Mouse (Mus musculus): ENCODE results near the gene Nop9. TPM values are rescaled to one million over a fixed set of nuclear protein-coding genes. Genes with fewer than 3 reads are reported as not detected.

Gene Nop9
- polyA plus RNA-seq, 1 experiment from 2014 or later, result 26.2 TPM

DNA sequence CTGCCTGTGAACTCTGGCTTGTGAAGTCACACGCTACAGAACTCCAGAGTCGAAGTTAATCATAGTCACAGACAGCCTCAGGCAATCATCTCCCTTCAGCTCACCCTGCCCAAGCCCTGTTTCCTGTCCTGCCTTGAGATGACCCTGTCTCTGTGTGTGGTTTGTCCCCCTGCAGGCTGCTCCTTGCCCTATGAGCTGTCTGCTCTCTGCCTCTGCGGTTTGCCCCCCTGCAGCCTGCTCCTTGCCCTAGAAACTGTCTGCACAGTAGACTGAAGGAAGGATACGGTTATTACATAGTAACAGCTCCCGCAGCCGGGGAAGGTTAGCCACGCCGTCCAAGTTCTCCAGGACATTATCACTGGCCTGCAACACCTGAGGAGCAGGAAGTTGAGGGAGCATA lies 28.6 kb upstream of the Nop9 start:
- H3K27me3 ChIP-seq (ENCODE audit: insufficient read depth, low read length), result 0 out of 2 replicates have a peak, but pooled peaks cover 7% of the 10 kb centered on the region
- peak overlapping the region; percentile 36; the same call in 1 of the 2 replicates for H3K27ac ChIP-seq
- no peaks in the 10 kb centered on the region for H3K9me3 ChIP-seq (replicated peaks; ENCODE audit: low read length)
- H3K4me2 ChIP-seq (ENCODE audit: low read length), result no peak overlapping the region
- DNase-seq (ENCODE audit: low spot score) (no peak), ATAC-seq (replicated peaks; ENCODE audit: low FRiP score, low read depth) (peak; percentile 77)
- no peak overlapping the region for H3K9ac ChIP-seq (ENCODE audit: low read depth, low read length)
- peaks cover 27% of the 10 kb centered on the region; the same call in 1 of the 2 replicates for H3K36me3 ChIP-seq (ENCODE audit: insufficient read depth, low read length)
- H3K4me3 ChIP-seq (replicated peaks; ENCODE audit: low read depth, low read length), result no peak overlapping the region
- no peak for TF ChIP-seq CTCF (IDR thresholded peaks at IDR 0.05; ENCODE audit: low read depth)
- WGBS, result 64% methylated on average over 8 of the region's 8 CpGs
- 0 out of 2 replicates have a peak, but pooled peaks cover 6% of the 10 kb centered on the region for H3K4me1 ChIP-seq (replicated peaks; ENCODE audit: insufficient read depth, low read length)

DNA sequence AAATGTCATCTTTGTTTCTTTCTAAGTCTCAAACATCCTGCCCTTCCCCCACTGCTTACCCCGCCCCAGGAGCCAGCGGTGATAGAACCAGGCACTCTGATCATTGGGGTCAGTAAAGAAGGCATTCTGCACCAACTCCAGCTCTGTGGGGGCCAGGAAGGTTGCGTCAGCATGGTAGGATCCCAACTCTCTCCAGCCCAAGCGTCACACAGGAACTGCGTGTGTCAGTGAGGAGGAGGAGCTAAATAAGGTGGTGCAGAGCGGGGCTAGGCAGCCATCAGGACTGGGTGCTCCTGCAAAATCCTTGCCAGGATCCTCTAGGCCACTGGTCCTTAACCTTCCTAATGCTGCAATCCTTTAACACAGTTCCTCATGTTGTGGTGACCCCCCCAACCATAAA lies 25.8 kb upstream of the Nop9 start:
- no peaks in the 10 kb centered on the region for H3K4me1 ChIP-seq (replicated peaks; ENCODE audit: insufficient read depth, low read length)
- peaks cover 27% of the 10 kb centered on the region; the same call in 1 of the 2 replicates for H3K36me3 ChIP-seq (ENCODE audit: insufficient read depth, low read length)
- ATAC-seq (replicated peaks; ENCODE audit: low FRiP score, low read depth), result no peak
- no peak overlapping the region for H3K4me2 ChIP-seq (ENCODE audit: low read length)
- H3K27me3 ChIP-seq (ENCODE audit: insufficient read depth, low read length), result no peaks in the 10 kb centered on the region
- no peaks in the 10 kb centered on the region for H3K9me3 ChIP-seq (replicated peaks; ENCODE audit: low read length)
- no peak overlapping the region for H3K4me3 ChIP-seq (replicated peaks; ENCODE audit: low read depth, low read length)
- no peak overlapping the region for H3K27ac ChIP-seq
- H3K9ac ChIP-seq (ENCODE audit: low read depth, low read length), result no peak overlapping the region
- no peak for DNase-seq (ENCODE audit: low spot score)
- TF ChIP-seq CTCF (IDR thresholded peaks at IDR 0.05; ENCODE audit: low read depth), result no peak
- WGBS, result 88% methylated on average over 6 of the region's 6 CpGs

DNA sequence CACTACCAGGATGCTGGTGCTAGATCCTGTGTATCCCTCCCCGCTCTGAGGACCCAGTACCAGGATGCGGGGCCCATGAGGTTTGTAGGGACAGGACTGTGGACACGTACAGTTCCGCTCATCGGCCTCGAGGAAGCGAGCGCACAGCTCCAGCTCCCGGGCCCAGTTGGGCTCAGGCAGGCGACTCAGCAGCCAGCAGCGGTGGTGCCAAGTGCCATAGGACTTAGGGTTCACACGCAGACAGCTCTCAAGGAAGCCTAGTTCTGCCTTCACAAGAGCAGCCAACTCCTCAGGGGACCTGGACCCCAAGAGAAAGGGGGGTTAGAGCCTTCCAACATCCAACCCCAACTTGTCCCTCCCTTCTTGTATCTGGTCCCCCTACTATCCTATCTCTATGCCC lies 24.8 kb upstream of the Nop9 start:
- Histone ChIP-seq H3K4me3 (replicated peaks; ENCODE audit: low read depth, low read length) (no peak overlapping the region), H3K27me3 (ENCODE audit: insufficient read depth, low read length) (no peaks in the 10 kb centered on the region), H3K9ac (ENCODE audit: low read depth, low read length) (no peak overlapping the region), H3K4me1 (replicated peaks; ENCODE audit: insufficient read depth, low read length) (no peaks in the 10 kb centered on the region), H3K9me3 (replicated peaks; ENCODE audit: low read length) (no peaks in the 10 kb centered on the region), H3K4me2 (ENCODE audit: low read length) (peak overlapping the region; percentile 62; the same call in 1 of the 2 replicates), H3K36me3 (ENCODE audit: insufficient read depth, low read length) (peaks cover 27% of the 10 kb centered on the region; the same call in 1 of the 2 replicates), H3K27ac (peak overlapping the region; percentile 39)
- no peak for ATAC-seq (replicated peaks; ENCODE audit: low FRiP score, low read depth)
- TF ChIP-seq CTCF (IDR thresholded peaks at IDR 0.05; ENCODE audit: low read depth), result no peak
- 91% methylated on average over 12 of the region's 12 CpGs for WGBS
- DNase-seq (ENCODE audit: low spot score), result no peak

DNA sequence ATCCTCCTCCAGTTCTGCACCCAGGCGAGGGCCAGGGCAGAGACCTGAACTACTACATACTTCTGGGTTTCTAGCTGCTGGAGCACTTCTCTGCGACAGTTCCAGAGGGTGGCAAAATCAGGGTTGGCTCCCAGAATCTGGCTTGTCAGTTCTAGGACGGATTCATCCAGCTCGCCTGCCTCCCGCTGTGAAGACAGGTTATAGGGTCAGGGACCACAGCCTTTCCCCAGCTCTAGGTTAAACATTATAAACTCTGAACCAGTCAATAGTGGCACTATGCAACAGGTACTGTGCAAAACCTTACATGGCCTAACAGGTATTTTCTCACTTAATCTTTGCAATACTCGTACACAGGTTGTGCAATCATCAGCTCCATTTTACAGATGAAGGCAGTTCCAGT lies 24.4 kb upstream of the Nop9 start:
- 68% methylated on average over 6 of the region's 6 CpGs for WGBS
- Histone ChIP-seq H3K9ac (ENCODE audit: low read depth, low read length) (no peak overlapping the region), H3K9me3 (replicated peaks; ENCODE audit: low read length) (no peaks in the 10 kb centered on the region), H3K36me3 (ENCODE audit: insufficient read depth, low read length) (peaks cover 25% of the 10 kb centered on the region; the same call in 1 of the 2 replicates), H3K27ac (peak overlapping the region; percentile 39), H3K27me3 (ENCODE audit: insufficient read depth, low read length) (no peaks in the 10 kb centered on the region), H3K4me1 (replicated peaks; ENCODE audit: insufficient read depth, low read length) (no peaks in the 10 kb centered on the region), H3K4me2 (ENCODE audit: low read length) (peak overlapping the region; percentile 62), H3K4me3 (replicated peaks; ENCODE audit: low read depth, low read length) (peak overlapping the region; percentile 84; the same call in 1 of the 2 replicates)
- TF ChIP-seq CTCF (IDR thresholded peaks at IDR 0.05; ENCODE audit: low read depth), result no peak
- DNase-seq (ENCODE audit: low spot score) (no peak), ATAC-seq (replicated peaks; ENCODE audit: low FRiP score, low read depth) (no peak)

DNA sequence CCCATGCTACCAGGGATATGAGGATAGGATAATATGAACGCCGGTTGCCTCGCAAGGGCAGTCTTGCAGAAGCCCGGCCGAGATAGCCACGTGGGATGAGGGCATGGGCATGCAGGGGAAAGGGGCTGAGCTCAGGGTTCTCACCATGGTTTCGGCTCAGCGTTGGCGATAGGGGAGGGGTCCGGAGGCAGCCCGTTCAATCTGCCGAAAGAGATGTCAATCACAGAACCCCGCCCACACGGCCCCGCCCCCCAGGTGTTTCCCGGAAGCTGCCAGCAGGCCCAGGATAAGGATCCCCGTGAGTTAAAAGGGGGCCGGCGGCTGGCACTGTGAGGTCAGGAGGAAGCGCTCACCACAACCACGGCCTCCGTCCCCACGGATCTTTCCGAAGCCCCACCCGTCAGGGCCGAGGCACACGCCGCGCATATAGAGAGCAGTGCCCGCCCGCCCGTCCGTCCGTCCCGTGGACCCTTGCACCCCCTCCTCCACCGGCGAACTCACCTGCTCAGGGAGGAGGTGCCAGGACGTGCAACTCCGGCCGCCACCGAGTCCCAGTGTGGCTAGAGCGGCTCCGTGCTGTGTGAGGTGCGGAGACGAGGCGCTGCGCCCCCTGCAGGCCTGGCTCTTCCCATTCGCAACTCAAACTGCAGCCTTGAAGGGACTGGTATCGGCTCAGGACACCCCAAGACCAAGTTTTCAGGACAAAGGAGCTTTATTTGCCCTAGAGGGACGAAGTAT lies 23.6 kb upstream of the Nop9 start, which contains the start of gene Rabggta:
Rabggta (minus strand) TSS at position 564 of the 738 bp plus-strand sequence.
- Histone ChIP-seq H3K9me3 (replicated peaks; ENCODE audit: low read length) (no peaks in the 10 kb centered on the region), H3K4me3 (replicated peaks; ENCODE audit: low read depth, low read length) (peak within 1 kb of the TSS; percentile 84), H3K9ac (ENCODE audit: low read depth, low read length) (peak within 1 kb of the TSS; percentile 74), H3K36me3 (ENCODE audit: insufficient read depth, low read length) (peaks cover 18% of the 10 kb centered on the region; the same call in 1 of the 2 replicates), H3K27ac (peak within 1 kb of the TSS; percentile 91), H3K27me3 (ENCODE audit: insufficient read depth, low read length) (no peaks in the 10 kb centered on the region), H3K4me1 (replicated peaks; ENCODE audit: insufficient read depth, low read length) (no peaks in the 10 kb centered on the region), H3K4me2 (ENCODE audit: low read length) (peak within 1 kb of the TSS; percentile 62)
- DNase-seq (ENCODE audit: low spot score) (peak; percentile 94), ATAC-seq (replicated peaks; ENCODE audit: low FRiP score, low read depth) (peak; percentile 94)
- peak; percentile 96 for TF ChIP-seq CTCF (IDR thresholded peaks at IDR 0.05; ENCODE audit: low read depth)
- WGBS, result under 1% methylated on average over 49 of the region's 50 CpGs

DNA sequence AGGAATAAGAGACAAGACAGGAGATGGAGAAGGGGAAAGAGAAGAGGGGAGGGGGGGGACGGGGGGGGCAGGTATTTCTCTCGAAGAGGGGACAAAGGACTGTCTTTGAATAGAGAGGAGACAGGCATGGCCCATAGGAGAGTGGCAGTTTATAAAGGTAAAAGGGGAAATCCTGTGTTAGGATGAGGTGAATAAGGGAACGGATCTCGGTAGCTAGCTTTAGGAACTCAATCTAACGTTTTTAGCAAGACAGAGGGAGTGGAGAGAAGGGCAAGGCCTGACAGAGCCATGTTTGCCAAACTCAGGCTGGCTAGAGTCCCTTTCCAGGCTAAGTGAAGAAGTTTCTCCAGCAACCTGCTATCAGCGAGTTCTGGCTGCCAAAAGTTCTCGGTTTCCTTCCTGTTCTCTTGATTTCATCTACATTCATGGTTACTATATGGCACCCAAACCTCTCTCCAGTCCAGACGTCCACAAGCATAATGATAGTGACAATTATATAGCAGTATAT lies 23.0 kb upstream of the Nop9 start:
- peak overlapping the region; percentile 62 for H3K4me2 ChIP-seq (ENCODE audit: low read length)
- TF ChIP-seq CTCF (IDR thresholded peaks at IDR 0.05; ENCODE audit: low read depth), result no peak
- peak overlapping the region; percentile 74; the same call in 1 of the 2 replicates for H3K9ac ChIP-seq (ENCODE audit: low read depth, low read length)
- 50% methylated on average over 8 of the region's 8 CpGs for WGBS
- no peaks in the 10 kb centered on the region for H3K9me3 ChIP-seq (replicated peaks; ENCODE audit: low read length)
- ATAC-seq (replicated peaks; ENCODE audit: low FRiP score, low read depth) (peak; percentile 5; the same call in 1 of the 2 replicates), DNase-seq (ENCODE audit: low spot score) (no peak)
- H3K4me1 ChIP-seq (replicated peaks; ENCODE audit: insufficient read depth, low read length), result no peaks in the 10 kb centered on the region
- H3K36me3 ChIP-seq (ENCODE audit: insufficient read depth, low read length), result peaks cover 13% of the 10 kb centered on the region; the same call in 1 of the 2 replicates
- no peak overlapping the region for H3K27ac ChIP-seq
- no peaks in the 10 kb centered on the region for H3K27me3 ChIP-seq (ENCODE audit: insufficient read depth, low read length)
- peak overlapping the region; percentile 84 for H3K4me3 ChIP-seq (replicated peaks; ENCODE audit: low read depth, low read length)
